ENCODE assay signal across 7 mouse cellular contexts in the genomic region with DNA sequence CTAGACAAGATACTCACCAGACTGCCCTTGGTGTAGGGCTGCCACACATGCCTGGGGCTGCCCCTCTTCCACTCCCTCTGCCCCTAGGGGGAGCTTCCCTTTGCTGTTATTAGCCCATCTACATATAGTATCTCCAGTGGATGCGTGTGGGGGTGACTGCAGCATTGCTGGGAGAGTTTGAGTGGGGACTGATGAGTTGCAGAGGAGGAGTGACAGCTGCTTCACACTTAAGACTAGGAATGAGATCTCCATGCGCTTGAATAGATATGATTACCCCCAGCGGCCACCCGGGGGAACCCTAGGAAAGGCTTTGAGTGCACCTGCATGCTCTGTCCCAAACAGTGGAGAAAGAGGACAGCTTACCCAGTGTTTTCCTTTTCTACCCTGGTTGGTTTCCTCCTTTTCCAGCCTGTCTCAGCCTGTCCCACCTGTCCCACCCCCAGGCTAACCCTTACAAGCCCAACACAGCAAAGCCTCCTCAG. TPM values are rescaled to one million over a fixed set of nuclear protein-coding genes. Genes with fewer than 3 reads are reported as not detected.
DNase-seq lines count a peak whose midpoint lies in the region; ATAC-seq lines count a peak whose summit lies in the region.

No protein-coding gene starts in this region.

- H3K4me2 ChIP-seq in liver, embryonic 13.5 days: no peak overlapping the region
- H3K4me2 ChIP-seq in liver, embryonic 11.5 days: no peak overlapping the region

- 86% methylated on average over 4 of the region's 4 CpGs for WGBS in liver, embryonic 13.5 days (ENCODE audit: insufficient replicate concordance)
- WGBS in liver, embryonic 11.5 days: 75% methylated on average over 4 of the region's 4 CpGs

- intact Hi-C loops in left cerebral cortex, postnatal 14 days (cut with DNase I): loop anchor here (5.0 kb wide), 2 partner anchors 57 to 158 kb away; a partner anchor contains a TSS

- H3K36me3 ChIP-seq in liver, embryonic 13.5 days: peaks cover 32% of the 10 kb centered on the region
- H3K36me3 ChIP-seq in liver, embryonic 11.5 days (ENCODE audit: control insufficient read depth, insufficient read depth, low read length): peaks cover 15% of the 10 kb centered on the region

- H3K9ac ChIP-seq in liver, embryonic 13.5 days: no peak overlapping the region
- no peak overlapping the region for H3K9ac ChIP-seq in liver, embryonic 11.5 days (ENCODE audit: low read depth, low read length)

- peak; percentile 40; the same call in 1 of the 2 replicates for ATAC-seq in liver, embryonic 13.5 days (ENCODE audit: low read depth)
- ATAC-seq in liver, embryonic 11.5 days (replicated peaks; ENCODE audit: low FRiP score): no peak
- ATAC-seq in erythroblast, adult 5-6 weeks (replicated peaks; ENCODE audit: low FRiP score, poor library complexity, severe bottlenecking): peak; percentile 42; the same call in 1 of the 2 replicates

- H3K4me1 ChIP-seq in liver, embryonic 13.5 days (replicated peaks): no peaks in the 10 kb centered on the region
- H3K4me1 ChIP-seq in liver, embryonic 11.5 days (replicated peaks; ENCODE audit: control insufficient read depth, insufficient read depth, low read length): no peaks in the 10 kb centered on the region

- no peak for DNase-seq in liver, embryonic 13.5 days
- no peak for DNase-seq in liver, embryonic 11.5 days (ENCODE audit: low spot score)
- peak; percentile 82 for DNase-seq in NIH3T3 (ENCODE audit: low read depth)
- peak; percentile 38 to 56 for DNase-seq in left cerebral cortex, postnatal 14 days (ENCODE audit: low spot score in 2 of 2)
- peak; percentile 48 for DNase-seq in thymus, postnatal 14 days
- no peak for DNase-seq in gastrocnemius, adult 18-20 months (ENCODE audit: low spot score)

- H3K27ac ChIP-seq in liver, embryonic 13.5 days: no peak overlapping the region
- H3K27ac ChIP-seq in liver, embryonic 11.5 days (ENCODE audit: low read depth, low read length): no peak overlapping the region

- no peak overlapping the region for H3K4me3 ChIP-seq in liver, embryonic 13.5 days (replicated peaks)
- no peak overlapping the region for H3K4me3 ChIP-seq in liver, embryonic 11.5 days (ENCODE audit: low read depth, low read length)

- H3K9me3 ChIP-seq in liver, embryonic 13.5 days (replicated peaks): no peaks in the 10 kb centered on the region
- no peaks in the 10 kb centered on the region for H3K9me3 ChIP-seq in liver, embryonic 11.5 days (ENCODE audit: control insufficient read depth, low read length)

- H3K27me3 ChIP-seq in liver, embryonic 13.5 days: no peaks in the 10 kb centered on the region
- H3K27me3 ChIP-seq in liver, embryonic 11.5 days (replicated peaks; ENCODE audit: control insufficient read depth, insufficient read depth, low read length): no peaks in the 10 kb centered on the region

RNA-seq across cellular contexts. Expression of a gene that starts 9.1 kb away (rescaled TPM):
- polyA plus RNA-seq in liver, embryonic 13.5 days (2015; fragmentation: Nextera tagmentation; extraction: Ambion mirVana): 2.1 and 2.2 TPM in 2 replicates
- 4.5 and 4.6 TPM in 2 replicates for polyA plus RNA-seq in liver, embryonic 11.5 days (2014; fragmentation: Nextera tagmentation; extraction: Ambion mirVana)
- total RNA-seq in erythroblast, adult 5-6 weeks (2015; ENCODE audit: low replicate concordance): not detected in 2 replicates
- total RNA-seq in erythroblast, adult 5-6 weeks (2017; ENCODE audit: low replicate concordance): 0.42 TPM in 1 of 2 replicates, not detected in the other
- total RNA-seq in left cerebral cortex, postnatal 14 days (2021): 1 to 10 TPM; 2.6 to 3.7 TPM
- total RNA-seq in gastrocnemius, adult 18-20 months (2021): under 1 TPM in 1 of 2 experiments, not detected in 1; 0.31 TPM

RNA-seq across cellular contexts. Expression of a gene that starts 34.7 kb away (rescaled TPM):
- polyA plus RNA-seq in liver, embryonic 13.5 days (2015; fragmentation: Nextera tagmentation; extraction: Ambion mirVana): 1.0 and 1.1 TPM in 2 replicates
- polyA plus RNA-seq in liver, embryonic 11.5 days (2014; fragmentation: Nextera tagmentation; extraction: Ambion mirVana): 2.3 and 2.5 TPM in 2 replicates
- total RNA-seq in erythroblast, adult 5-6 weeks (2015; ENCODE audit: low replicate concordance): not detected in 2 replicates
- not detected in 2 replicates for total RNA-seq in erythroblast, adult 5-6 weeks (2017; ENCODE audit: low replicate concordance)
- 10 to 100 TPM in 1 of 2 experiments, 1 to 10 TPM in 1; 9.2 to 10.5 TPM for total RNA-seq in left cerebral cortex, postnatal 14 days (2021)
- under 1 TPM; 0.32 to 0.33 TPM for total RNA-seq in gastrocnemius, adult 18-20 months (2021)

RNA-seq across cellular contexts. Expression of a gene that starts 56.9 kb away (rescaled TPM):
- 13.9 and 14.2 TPM in 2 replicates for polyA plus RNA-seq in liver, embryonic 13.5 days (2015; fragmentation: Nextera tagmentation; extraction: Ambion mirVana)
- 26.0 and 28.7 TPM in 2 replicates for polyA plus RNA-seq in liver, embryonic 11.5 days (2014; fragmentation: Nextera tagmentation; extraction: Ambion mirVana)
- total RNA-seq in erythroblast, adult 5-6 weeks (2015; ENCODE audit: low replicate concordance): 43.2 and 49.3 TPM in 2 replicates
- total RNA-seq in erythroblast, adult 5-6 weeks (2017; ENCODE audit: low replicate concordance): 54.4 and 64.7 TPM in 2 replicates
- total RNA-seq in left cerebral cortex, postnatal 14 days (2021): 10 to 100 TPM; 31.6 to 38.8 TPM
- 10 to 100 TPM; 10.8 to 11.2 TPM for total RNA-seq in gastrocnemius, adult 18-20 months (2021)

Comparison
In these comparisons a context has a peak if more than half of its experiments do, and no peak if none do; other contexts are left out.
1. DNase-seq: peak in NIH3T3 (single experiment), left cerebral cortex, postnatal 14 days (2 of 2) and thymus, postnatal 14 days (single experiment); none in liver, embryonic 13.5 days (single experiment), liver, embryonic 11.5 days (single experiment) and gastrocnemius, adult 18-20 months (single experiment).
2. RNA of a gene that starts 34.7 kb away (total RNA-seq): 9.2 to 10.5 TPM in left cerebral cortex, postnatal 14 days; 0.32 to 0.33 TPM in gastrocnemius, adult 18-20 months and not detected in erythroblast, adult 5-6 weeks; every median in the first group is over 4 times any median in the second.